Mouse (Mus musculus) liver, embryonic 13.5 days (tissue): ENCODE results near the gene Bcs1l. TPM values are rescaled to one million over a fixed set of nuclear protein-coding genes. Genes with fewer than 3 reads are reported as not detected.

ENCODE experiments used
- ATAC-seq: fragments of 200-750 bp; cut with Nextera tagmentation; 2 replicates; pipeline ENCODE4 v1.8.0; 2017; ENCODE audit warnings: low read depth, mild to moderate bottlenecking, moderate number of reproducible peaks, moderate library complexity
- DNase-seq: peaks from one replicate; pipeline ENCODE4 v3.0.0; 2022
- H3K27ac ChIP-seq: fragments of 300-500 bp; sonication (generic); 2 replicates; pipeline ENCODE4 v1.5.1; 2015; ENCODE audit warnings: moderate library complexity, mild to moderate bottlenecking, inconsistent platforms
- H3K27me3 ChIP-seq: fragments of 300-500 bp; sonication (generic); 2 replicates; pipeline ENCODE4 v1.6.1; 2015; ENCODE audit warnings: mild to moderate bottlenecking, inconsistent platforms
- H3K36me3 ChIP-seq: fragments of 300-500 bp; sonication (generic); 2 replicates; pipeline ENCODE4 v1.6.1; 2015; ENCODE audit warnings: mild to moderate bottlenecking, inconsistent platforms
- H3K4me1 ChIP-seq: fragments of 300-500 bp; sonication (generic); replicated peaks from 2 replicates; pipeline ENCODE4 v1.6.1; 2015; ENCODE audit warnings: inconsistent platforms
- H3K4me2 ChIP-seq: fragments of 300-500 bp; sonication (generic); 2 replicates; pipeline ENCODE4 v1.6.1; 2015; ENCODE audit warnings: inconsistent platforms, mild to moderate bottlenecking, moderate library complexity
- H3K4me3 ChIP-seq: fragments of 300-500 bp; sonication (generic); replicated peaks from 2 replicates; pipeline ENCODE4 v1.5.1; 2015; ENCODE audit warnings: mild to moderate bottlenecking, inconsistent platforms
- H3K9ac ChIP-seq: fragments of 300-500 bp; sonication (generic); 2 replicates; pipeline ENCODE4 v1.6.1; 2015; ENCODE audit warnings: mild to moderate bottlenecking, inconsistent platforms
- H3K9me3 ChIP-seq: fragments of 300-500 bp; sonication (generic); replicated peaks from 2 replicates; pipeline ENCODE4 v1.6.1; 2016; ENCODE audit warnings: inconsistent platforms
- WGBS: fragments of 180-500 bp; shearing (Covaris S2); methylation state at CpG from one replicate; pipeline ENCODE4 v1.1.7; 2015; ENCODE audit not compliant: insufficient replicate concordance; 5-methylcytosine and 5-hydroxymethylcytosine counted together
- microRNA-seq: library from miRNA; unstranded; fragments of <30 nt; microRNA quantifications from one replicate; pipeline ENCODE4, GENCODE M21; 2016
- polyA plus RNA-seq: library from polyadenylated mRNA; unstranded; fragments of >200 nt; fragmentation: Nextera tagmentation; extraction: Ambion mirVana; gene quantifications from 2 replicates; pipeline ENCODE4 v1.2.1, GENCODE M21; 2015

The Bcs1l gene
- polyA plus RNA-seq, 1 experiment from 2014 or later, result 13.8 TPM

- 61% methylated on average over 8 of the region's 8 CpGs for WGBS
- peaks cover 82% of the 10 kb centered on the region for H3K36me3 ChIP-seq
- DNase-seq, result no peak
These were observed 6.3 kb downstream of the Bcs1l start for GRCm38 (mm10) chr1:74594434-74594833.

GRCm38 (mm10) chr1:74600501-74601266, 12.6 kb downstream of the Bcs1l start:
- H3K4me2 ChIP-seq, result peak overlapping the region; percentile 80
- DNase-seq (no peak), ATAC-seq (peak; percentile 68)
- H3K9ac ChIP-seq, result peak overlapping the region; percentile 82
- peak overlapping the region; percentile 81 for H3K4me3 ChIP-seq
- 7% methylated on average over 26 of the region's 26 CpGs for WGBS
- no peaks in the 10 kb centered on the region for H3K27me3 ChIP-seq
- H3K4me1 ChIP-seq, result peaks cover 20% of the 10 kb centered on the region
- peaks cover 27% of the 10 kb centered on the region for H3K36me3 ChIP-seq
- H3K27ac ChIP-seq, result 0 out of 2 replicates have a peak overlapping the region, but pooled peaks have one; percentile 8
- no peaks in the 10 kb centered on the region for H3K9me3 ChIP-seq

More at GRCm38 (mm10) chr1:74594434-74594833, 6.3 kb downstream of the Bcs1l start:
- Histone ChIP-seq H3K4me1 (0 out of 2 replicates have a peak, but pooled peaks cover 4% of the 10 kb centered on the region), H3K27me3 (no peaks in the 10 kb centered on the region), H3K27ac (no peak overlapping the region), H3K4me2 (no peak overlapping the region), H3K9ac (no peak overlapping the region), H3K9me3 (no peaks in the 10 kb centered on the region), H3K4me3 (no peak overlapping the region)
- ATAC-seq, result no peak

- peak within 1 kb of the TSS; percentile 81 for H3K4me3 ChIP-seq
- 0 out of 2 replicates have a peak within 1 kb of the TSS, but pooled peaks have one; percentile 8 for H3K27ac ChIP-seq
- H3K27me3 ChIP-seq, result no peaks in the 10 kb centered on the region
- WGBS, result 15% methylated on average over 25 of the region's 25 CpGs
- no peaks in the 10 kb centered on the region for H3K9me3 ChIP-seq
- DNase-seq, result peak; percentile 70
- peak within 1 kb of the TSS; percentile 82 for H3K9ac ChIP-seq
- peaks cover 20% of the 10 kb centered on the region for H3K4me1 ChIP-seq
- H3K36me3 ChIP-seq, result peaks cover 22% of the 10 kb centered on the region
- ATAC-seq, result peak; percentile 85
- peak within 1 kb of the TSS; percentile 80 for H3K4me2 ChIP-seq
These were observed 13.3 kb downstream of the Bcs1l start, which contains the start of the genes Rnf25 and Stk36 for GRCm38 (mm10) chr1:74601267-74601962. Gene Rnf25 (minus strand): TSS chr1:74601397. Gene Stk36 (plus strand): TSS chr1:74601445.

- no peak overlapping the region for H3K4me3 ChIP-seq
- no peaks in the 10 kb centered on the region for H3K36me3 ChIP-seq
- no peaks in the 10 kb centered on the region for H3K4me1 ChIP-seq
- H3K9ac ChIP-seq, result no peak overlapping the region
- WGBS, result 81% methylated on average over 1 of the region's 1 CpGs
- no peaks in the 10 kb centered on the region for H3K9me3 ChIP-seq
- no peaks in the 10 kb centered on the region for H3K27me3 ChIP-seq
- ATAC-seq (no peak), DNase-seq (no peak)
- no peak overlapping the region for H3K27ac ChIP-seq
- H3K4me2 ChIP-seq, result no peak overlapping the region
These were observed 36.1 kb downstream of the Bcs1l start for GRCm38 (mm10) chr1:74624183-74624582.

- Histone ChIP-seq H3K36me3 (no peaks in the 10 kb centered on the region), H3K4me1 (no peaks in the 10 kb centered on the region), H3K9ac (no peak overlapping the region), H3K4me3 (no peak overlapping the region), H3K27me3 (no peaks in the 10 kb centered on the region), H3K9me3 (no peaks in the 10 kb centered on the region), H3K27ac (no peak overlapping the region), H3K4me2 (no peak overlapping the region)
- no peak for DNase-seq
- ATAC-seq, result no peak
- 60% methylated on average over 4 of the region's 4 CpGs for WGBS
These were observed 38.0 kb downstream of the Bcs1l start for GRCm38 (mm10) chr1:74626076-74626475.

GRCm38 (mm10) chr1:74628001-74628400, 39.9 kb downstream of the Bcs1l start:
- no peak overlapping the region for H3K27ac ChIP-seq
- no peak overlapping the region for H3K9ac ChIP-seq
- H3K36me3 ChIP-seq, result no peaks in the 10 kb centered on the region
- H3K9me3 ChIP-seq, result no peaks in the 10 kb centered on the region
- WGBS, result 54% methylated on average over 7 of the region's 7 CpGs
- no peak overlapping the region for H3K4me2 ChIP-seq
- DNase-seq, result no peak
- no peak for ATAC-seq
- no peak overlapping the region for H3K4me3 ChIP-seq
- no peaks in the 10 kb centered on the region for H3K4me1 ChIP-seq
- H3K27me3 ChIP-seq, result no peaks in the 10 kb centered on the region

- H3K4me3 ChIP-seq, result no peak overlapping the region
- ATAC-seq (no peak), DNase-seq (no peak)
- no peaks in the 10 kb centered on the region for H3K27me3 ChIP-seq
- H3K9ac ChIP-seq, result no peak overlapping the region
- H3K27ac ChIP-seq, result no peak overlapping the region
- H3K9me3 ChIP-seq, result no peaks in the 10 kb centered on the region
- no peaks in the 10 kb centered on the region for H3K36me3 ChIP-seq
- WGBS, result 38% methylated on average over 4 of the region's 4 CpGs
- H3K4me2 ChIP-seq, result no peak overlapping the region
- H3K4me1 ChIP-seq, result no peaks in the 10 kb centered on the region
These were observed 44.6 kb downstream of the Bcs1l start for GRCm38 (mm10) chr1:74632734-74633133.

Small RNAs within 50 kb of the gene (microRNA-seq; reads per million reads assigned to microRNA genes)
- not detected for gene Gm25035

Other genes starting within 250 kb of the Bcs1l start
- gene Catip, start 226.2 kb upstream of the Bcs1l start, polyA plus RNA-seq, result 0.08 and 0.13 TPM in 2 replicates
- gene Slc11a1, start 213.1 kb upstream of the Bcs1l start, polyA plus RNA-seq, result 9.6 and 10.0 TPM in 2 replicates
- 33.1 and 35.6 TPM in 2 replicates for gene Ctdsp1, start 196.8 kb upstream of the Bcs1l start, polyA plus RNA-seq
- 0.62 and 0.90 TPM in 2 replicates for gene Vil1, start 178.9 kb upstream of the Bcs1l start, polyA plus RNA-seq
- 40.6 and 50.6 TPM in 2 replicates for gene Cnot9, start 82.2 kb upstream of the Bcs1l start, polyA plus RNA-seq
- 0.02 and 0.22 TPM in 2 replicates for gene Plcd4, start 45.4 kb upstream of the Bcs1l start, polyA plus RNA-seq
- gene Usp37, start 44.0 kb upstream of the Bcs1l start, polyA plus RNA-seq, result 13.6 and 16.6 TPM in 2 replicates
- 1.8 TPM in 2 replicates for gene Zfp142, start within 50 bp of the Bcs1l start, polyA plus RNA-seq
- gene Rnf25, start 13.1 kb downstream of the Bcs1l start, polyA plus RNA-seq, result 12.9 and 13.7 TPM in 2 replicates
- gene Stk36, start 13.2 kb downstream of the Bcs1l start, polyA plus RNA-seq, result 0.50 and 0.58 TPM in 2 replicates
- 5.7 and 9.2 TPM in 2 replicates for gene Ttll4, start 73.5 kb downstream of the Bcs1l start, polyA plus RNA-seq
- 2.6 and 3.2 TPM in 2 replicates for gene Cyp27a1, start 125.3 kb downstream of the Bcs1l start, polyA plus RNA-seq
- gene Prkag3, start 160.9 kb downstream of the Bcs1l start, polyA plus RNA-seq, result 0.05 and 0.12 TPM in 2 replicates
- gene Wnt6, start 183.6 kb downstream of the Bcs1l start, polyA plus RNA-seq, result 0.15 and 0.41 TPM in 2 replicates
- not detected in 2 replicates for gene Wnt10a, start 203.2 kb downstream of the Bcs1l start, polyA plus RNA-seq